Mouse (Mus musculus): ENCODE data around the gene Zkscan1. TPM values are rescaled to one million over a fixed set of nuclear protein-coding genes. Genes with fewer than 3 reads are reported as not detected.

The Zkscan1 gene
- polyA plus RNA-seq, 1 experiment from 2014 or later = 31.2 TPM

GRCm38 (mm10) chr5:138085421-138085911, 582 bp downstream of the Zkscan1 start:
- Histone ChIP-seq H3K27ac (peak overlapping the region; percentile 92), H3K9me3 (ENCODE audit: control insufficient read depth, low read length) (no peaks in the 10 kb centered on the region), H3K36me3 (replicated peaks; ENCODE audit: control insufficient read depth, insufficient read depth) (peaks cover 19% of the 10 kb centered on the region), H3K9ac (peak overlapping the region; percentile 95), H3K4me1 (replicated peaks; ENCODE audit: control insufficient read depth, insufficient read depth, low read length) (peaks cover 26% of the 10 kb centered on the region), H3K27me3 (ENCODE audit: control insufficient read depth, insufficient read depth, low read length) (no peaks in the 10 kb centered on the region), H3K4me3 (replicated peaks; ENCODE audit: low read length) (peak overlapping the region; percentile 70), H3K4me2 (replicated peaks) (peak overlapping the region; percentile 69)
- ATAC-seq (ENCODE audit: low FRiP score) = no peak
- DNase-seq (ENCODE audit: low spot score) = peak; percentile 53
- under 1% methylated on average over 18 of the region's 18 CpGs for WGBS

DNA sequence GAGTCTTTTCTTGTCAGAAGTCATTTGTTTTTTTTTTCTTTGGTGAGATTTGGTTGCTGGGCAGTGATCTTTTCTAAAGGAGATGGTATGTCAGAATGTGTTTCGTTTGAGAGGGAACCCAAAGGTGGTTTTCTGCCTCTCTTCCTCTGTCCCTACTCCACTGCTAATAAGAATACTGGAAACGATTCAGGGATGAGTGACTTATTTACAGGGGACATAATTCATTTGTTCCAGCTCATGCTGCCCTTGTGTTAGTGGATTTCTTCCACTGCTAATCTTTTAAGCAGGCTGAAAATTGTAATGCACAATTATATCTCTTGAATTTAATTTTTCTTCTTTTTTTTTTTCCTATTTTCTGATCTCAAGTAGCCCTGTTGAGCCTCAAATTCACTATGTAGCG, 2.0 kb downstream of the Zkscan1 start:
- peaks cover 19% of the 10 kb centered on the region for H3K36me3 ChIP-seq (replicated peaks; ENCODE audit: control insufficient read depth, insufficient read depth)
- H3K9ac ChIP-seq = peak overlapping the region; percentile 95; the same call in 1 of the 2 replicates
- H3K4me3 ChIP-seq (replicated peaks; ENCODE audit: low read length) = peak overlapping the region; percentile 70
- no peak for ATAC-seq (ENCODE audit: low FRiP score)
- peak overlapping the region; percentile 69 for H3K4me2 ChIP-seq (replicated peaks)
- no peaks in the 10 kb centered on the region for H3K27me3 ChIP-seq (ENCODE audit: control insufficient read depth, insufficient read depth, low read length)
- peaks cover 26% of the 10 kb centered on the region for H3K4me1 ChIP-seq (replicated peaks; ENCODE audit: control insufficient read depth, insufficient read depth, low read length)
- H3K27ac ChIP-seq = no peak overlapping the region
- DNase-seq (ENCODE audit: low spot score) = no peak
- no peaks in the 10 kb centered on the region for H3K9me3 ChIP-seq (ENCODE audit: control insufficient read depth, low read length)
- 82% methylated on average over 3 of the region's 3 CpGs for WGBS

DNA sequence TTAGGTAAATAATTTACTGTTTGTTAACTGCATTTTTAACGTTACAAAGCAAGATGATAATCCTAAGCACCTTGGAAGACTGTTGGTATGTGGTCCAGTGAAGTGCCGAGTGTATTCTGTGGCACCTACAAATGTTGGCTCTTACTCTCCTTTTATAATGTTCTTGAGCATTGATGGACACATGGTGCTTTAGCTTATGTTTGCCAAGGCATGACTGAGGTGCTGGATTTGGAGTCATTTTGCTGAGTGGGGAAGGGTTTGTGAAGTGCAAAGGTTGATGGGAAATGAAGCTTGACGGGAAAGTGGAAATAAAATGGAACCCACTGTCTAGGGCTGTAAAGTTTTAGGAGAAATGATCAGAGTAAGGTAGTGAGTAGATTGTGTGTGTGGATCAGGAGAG, 3.5 kb downstream of the Zkscan1 start:
- no peaks in the 10 kb centered on the region for H3K9me3 ChIP-seq (ENCODE audit: control insufficient read depth, low read length)
- peaks cover 27% of the 10 kb centered on the region for H3K36me3 ChIP-seq (replicated peaks; ENCODE audit: control insufficient read depth, insufficient read depth)
- DNase-seq (ENCODE audit: low spot score) = no peak
- H3K9ac ChIP-seq = no peak overlapping the region
- ATAC-seq (ENCODE audit: low FRiP score) = no peak
- no peak overlapping the region for H3K4me2 ChIP-seq (replicated peaks)
- no peak overlapping the region for H3K27ac ChIP-seq
- 86% methylated on average over 3 of the region's 3 CpGs for WGBS
- peaks cover 26% of the 10 kb centered on the region for H3K4me1 ChIP-seq (replicated peaks; ENCODE audit: control insufficient read depth, insufficient read depth, low read length)
- no peaks in the 10 kb centered on the region for H3K27me3 ChIP-seq (ENCODE audit: control insufficient read depth, insufficient read depth, low read length)
- no peak overlapping the region for H3K4me3 ChIP-seq (replicated peaks; ENCODE audit: low read length)

DNA sequence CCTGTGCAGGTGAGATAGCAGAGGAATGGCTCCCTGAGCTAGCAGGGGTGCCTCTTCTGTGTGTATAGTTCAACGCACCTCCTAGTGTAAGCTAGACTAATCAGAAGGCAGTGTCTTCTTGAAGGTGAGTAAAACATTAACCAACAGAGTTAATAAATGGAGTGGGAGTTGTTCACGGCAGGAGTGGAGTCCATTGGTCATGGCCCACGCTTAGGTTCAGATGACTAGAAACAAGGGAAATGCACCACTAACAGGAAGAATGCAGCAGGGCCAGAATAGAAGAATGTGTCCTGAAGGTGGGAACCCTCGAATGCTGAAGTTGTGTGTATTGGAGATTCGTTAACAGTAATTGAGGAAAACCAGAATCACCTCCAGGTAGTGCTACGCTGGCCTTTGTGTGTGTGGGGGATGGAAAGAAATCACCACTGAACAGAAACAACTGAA, 4.2 kb downstream of the Zkscan1 start:
- H3K36me3 ChIP-seq (replicated peaks; ENCODE audit: control insufficient read depth, insufficient read depth) = peaks cover 35% of the 10 kb centered on the region
- no peaks in the 10 kb centered on the region for H3K9me3 ChIP-seq (ENCODE audit: control insufficient read depth, low read length)
- H3K4me3 ChIP-seq (replicated peaks; ENCODE audit: low read length) = no peak overlapping the region
- H3K27me3 ChIP-seq (ENCODE audit: control insufficient read depth, insufficient read depth, low read length) = no peaks in the 10 kb centered on the region
- no peak for DNase-seq (ENCODE audit: low spot score)
- no peak for ATAC-seq (ENCODE audit: low FRiP score)
- 81% methylated on average over 6 of the region's 6 CpGs for WGBS
- H3K27ac ChIP-seq = no peak overlapping the region
- H3K4me2 ChIP-seq (replicated peaks) = no peak overlapping the region
- no peak overlapping the region for H3K9ac ChIP-seq
- H3K4me1 ChIP-seq (replicated peaks; ENCODE audit: control insufficient read depth, insufficient read depth, low read length) = peaks cover 26% of the 10 kb centered on the region

GRCm38 (mm10) chr5:138090271-138090670, 5.4 kb downstream of the Zkscan1 start:
- no peaks in the 10 kb centered on the region for H3K27me3 ChIP-seq (ENCODE audit: control insufficient read depth, insufficient read depth, low read length)
- 84% methylated on average over 3 of the region's 3 CpGs for WGBS

DNA sequence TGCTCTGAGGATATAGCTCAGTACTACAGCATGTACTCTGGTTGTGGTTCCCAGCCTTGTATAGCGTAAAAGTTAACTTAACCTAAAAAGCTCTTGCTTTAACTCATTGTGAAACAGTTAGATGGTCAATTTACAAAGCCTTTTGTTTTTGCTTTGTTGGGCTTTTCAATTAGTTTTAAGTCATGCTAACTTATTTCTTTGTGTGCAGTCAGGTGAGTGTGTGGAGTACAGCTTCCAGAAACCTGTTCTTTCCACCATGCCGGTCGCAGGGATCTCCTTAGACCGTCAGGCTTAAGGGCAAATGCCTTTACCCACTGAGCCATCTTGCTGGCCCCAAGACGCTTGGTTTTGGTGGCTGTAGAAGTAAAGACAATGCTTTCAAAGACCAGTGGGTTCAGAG, 5.9 kb downstream of the Zkscan1 start:
- H3K4me1 ChIP-seq (replicated peaks; ENCODE audit: control insufficient read depth, insufficient read depth, low read length) = peaks cover 23% of the 10 kb centered on the region
- no peaks in the 10 kb centered on the region for H3K27me3 ChIP-seq (ENCODE audit: control insufficient read depth, insufficient read depth, low read length)
- H3K27ac ChIP-seq = no peak overlapping the region
- no peak overlapping the region for H3K9ac ChIP-seq
- WGBS = 92% methylated on average over 5 of the region's 5 CpGs
- no peak overlapping the region for H3K4me3 ChIP-seq (replicated peaks; ENCODE audit: low read length)
- DNase-seq (ENCODE audit: low spot score) = no peak
- H3K4me2 ChIP-seq (replicated peaks) = no peak overlapping the region
- peaks cover 51% of the 10 kb centered on the region for H3K36me3 ChIP-seq (replicated peaks; ENCODE audit: control insufficient read depth, insufficient read depth)
- no peaks in the 10 kb centered on the region for H3K9me3 ChIP-seq (ENCODE audit: control insufficient read depth, low read length)
- no peak for ATAC-seq (ENCODE audit: low FRiP score)

More at GRCm38 (mm10) chr5:138090271-138090670, 5.4 kb downstream of the Zkscan1 start:
- Histone ChIP-seq H3K9me3 (ENCODE audit: control insufficient read depth, low read length) (no peaks in the 10 kb centered on the region), H3K4me3 (replicated peaks; ENCODE audit: low read length) (no peak overlapping the region), H3K4me1 (replicated peaks; ENCODE audit: control insufficient read depth, insufficient read depth, low read length) (peaks cover 23% of the 10 kb centered on the region), H3K27ac (no peak overlapping the region), H3K36me3 (replicated peaks; ENCODE audit: control insufficient read depth, insufficient read depth) (peaks cover 47% of the 10 kb centered on the region), H3K9ac (no peak overlapping the region), H3K4me2 (replicated peaks) (no peak overlapping the region)
- ATAC-seq (ENCODE audit: low FRiP score) (no peak), DNase-seq (ENCODE audit: low spot score) (no peak)

DNA sequence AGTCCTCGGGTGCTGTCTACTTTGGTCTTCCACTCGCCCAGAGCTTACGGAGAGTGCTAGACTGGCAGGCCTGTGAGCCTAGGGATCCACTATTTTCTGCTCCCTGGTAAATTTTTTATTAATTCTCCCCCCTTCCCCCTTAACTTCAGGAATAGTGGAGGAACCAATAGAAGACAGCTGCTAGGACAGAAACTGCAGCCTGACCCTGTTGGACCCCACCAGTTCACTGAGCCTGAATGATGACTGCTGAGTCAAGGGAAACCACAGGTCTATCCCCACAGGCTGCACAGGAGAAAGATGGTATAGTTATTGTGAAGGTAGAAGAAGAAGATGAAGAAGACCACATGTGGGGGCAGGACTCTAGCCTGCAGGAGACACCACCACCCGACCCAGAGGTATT, 7.9 kb downstream of the Zkscan1 start:
- H3K9ac ChIP-seq = no peak overlapping the region
- no peak overlapping the region for H3K4me2 ChIP-seq (replicated peaks)
- DNase-seq (ENCODE audit: low spot score) = no peak
- H3K36me3 ChIP-seq (replicated peaks; ENCODE audit: control insufficient read depth, insufficient read depth) = peaks cover 65% of the 10 kb centered on the region
- 93% methylated on average over 4 of the region's 4 CpGs for WGBS
- no peaks in the 10 kb centered on the region for H3K27me3 ChIP-seq (ENCODE audit: control insufficient read depth, insufficient read depth, low read length)
- no peaks in the 10 kb centered on the region for H3K9me3 ChIP-seq (ENCODE audit: control insufficient read depth, low read length)
- no peak overlapping the region for H3K4me3 ChIP-seq (replicated peaks; ENCODE audit: low read length)
- H3K4me1 ChIP-seq (replicated peaks; ENCODE audit: control insufficient read depth, insufficient read depth, low read length) = peaks cover 3% of the 10 kb centered on the region; the same call in 1 of the 2 replicates
- ATAC-seq (ENCODE audit: low FRiP score) = no peak
- H3K27ac ChIP-seq = no peak overlapping the region

- Histone ChIP-seq H3K27me3 (ENCODE audit: control insufficient read depth, insufficient read depth, low read length) (no peaks in the 10 kb centered on the region), H3K4me3 (replicated peaks; ENCODE audit: low read length) (no peak overlapping the region), H3K4me1 (replicated peaks; ENCODE audit: control insufficient read depth, insufficient read depth, low read length) (no peaks in the 10 kb centered on the region), H3K9ac (no peak overlapping the region), H3K27ac (no peak overlapping the region), H3K36me3 (replicated peaks; ENCODE audit: control insufficient read depth, insufficient read depth) (peaks cover 69% of the 10 kb centered on the region), H3K9me3 (ENCODE audit: control insufficient read depth, low read length) (no peaks in the 10 kb centered on the region), H3K4me2 (replicated peaks) (no peak overlapping the region)
- 97% methylated on average over 6 of the region's 6 CpGs for WGBS
- ATAC-seq (ENCODE audit: low FRiP score) (no peak), DNase-seq (ENCODE audit: low spot score) (no peak)
Observed at GRCm38 (mm10) chr5:138094474-138094873, 9.6 kb downstream of the Zkscan1 start.

DNA sequence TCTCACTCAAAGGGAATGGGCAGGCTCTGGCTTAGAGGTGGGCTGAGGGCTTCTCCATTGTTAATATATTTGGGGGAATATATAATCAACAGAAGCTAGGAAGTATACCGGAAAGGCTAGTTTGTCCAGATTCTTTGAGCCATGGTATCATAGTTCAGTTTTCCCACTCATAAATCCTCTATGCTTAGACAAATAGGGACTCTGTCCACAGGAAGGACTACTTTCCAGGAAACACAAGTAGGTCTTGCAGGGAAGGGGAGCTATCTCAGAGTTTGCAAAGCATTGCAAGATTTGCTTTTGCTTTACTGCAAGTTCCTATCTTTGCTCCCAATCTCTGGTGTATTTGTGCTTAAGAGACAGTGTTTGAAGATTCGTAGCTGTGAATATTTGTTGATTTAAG, 20.1 kb downstream of the Zkscan1 start:
- H3K36me3 ChIP-seq (replicated peaks; ENCODE audit: control insufficient read depth, insufficient read depth) = peaks cover 62% of the 10 kb centered on the region
- ATAC-seq (ENCODE audit: low FRiP score) = no peak

GRCm38 (mm10) chr5:138107130-138107529, 22.2 kb downstream of the Zkscan1 start:
- ATAC-seq (ENCODE audit: low FRiP score) (no peak), DNase-seq (ENCODE audit: low spot score) (no peak)
- 56% methylated on average over 3 of the region's 3 CpGs for WGBS
- H3K9ac ChIP-seq = no peak overlapping the region
- no peak overlapping the region for H3K27ac ChIP-seq
- H3K27me3 ChIP-seq (ENCODE audit: control insufficient read depth, insufficient read depth, low read length) = no peaks in the 10 kb centered on the region
- no peaks in the 10 kb centered on the region for H3K4me1 ChIP-seq (replicated peaks; ENCODE audit: control insufficient read depth, insufficient read depth, low read length)
- peaks cover 40% of the 10 kb centered on the region for H3K36me3 ChIP-seq (replicated peaks; ENCODE audit: control insufficient read depth, insufficient read depth)
- H3K4me2 ChIP-seq (replicated peaks) = no peak overlapping the region
- no peaks in the 10 kb centered on the region for H3K9me3 ChIP-seq (ENCODE audit: control insufficient read depth, low read length)
- H3K4me3 ChIP-seq (replicated peaks; ENCODE audit: low read length) = no peak overlapping the region

More for the DNA sequence above, 20.1 kb downstream of the Zkscan1 start:
- Histone ChIP-seq H3K27me3 (ENCODE audit: control insufficient read depth, insufficient read depth, low read length) (no peaks in the 10 kb centered on the region), H3K4me1 (replicated peaks; ENCODE audit: control insufficient read depth, insufficient read depth, low read length) (no peaks in the 10 kb centered on the region), H3K9ac (no peak overlapping the region), H3K4me3 (replicated peaks; ENCODE audit: low read length) (no peak overlapping the region), H3K4me2 (replicated peaks) (no peak overlapping the region), H3K9me3 (ENCODE audit: control insufficient read depth, low read length) (no peaks in the 10 kb centered on the region), H3K27ac (no peak overlapping the region)
- DNase-seq (ENCODE audit: low spot score) = no peak
- 98% methylated on average over 2 of the region's 2 CpGs for WGBS

Data from hindbrain, embryonic 14.5 days (tissue).